Mouse (Mus musculus) midbrain, embryonic 13.5 days (tissue): Measurements from ENCODE around the gene Trio. TPM values are rescaled to one million over a fixed set of nuclear protein-coding genes. Genes with fewer than 3 reads are reported as not detected.
A peak's percentile ranks its signal among the peaks of the same experiment; 100 is the strongest.
"Not testable (repeated sequence)": the region's sequence is repeated elsewhere in the genome, so short reads cannot be mapped to it uniquely, and the experiment has no call there.

Experiments
- ATAC-seq: fragments of 200-750 bp; cut with Nextera tagmentation; 2 replicates; pipeline ENCODE4 v1.8.0; 2017; ENCODE audit warnings: mild to moderate bottlenecking, moderate TSS enrichment, moderate library complexity
- H3K27ac ChIP-seq: fragments of 300-500 bp; sonication (generic); 2 replicates; pipeline ENCODE4 v1.5.1; 2015; ENCODE audit warnings: inconsistent platforms, mild to moderate bottlenecking, moderate library complexity
- H3K27me3 ChIP-seq: fragments of 300-500 bp; sonication (generic); 2 replicates; pipeline ENCODE4 v1.6.1; 2015; ENCODE audit warnings: mild to moderate bottlenecking, inconsistent platforms
- H3K36me3 ChIP-seq: fragments of 300-500 bp; sonication (generic); 2 replicates; pipeline ENCODE4 v1.6.1; 2015; ENCODE audit warnings: mild to moderate bottlenecking, inconsistent platforms
- H3K4me1 ChIP-seq: fragments of 300-500 bp; sonication (generic); replicated peaks from 2 replicates; pipeline ENCODE4 v1.6.1; 2015; ENCODE audit warnings: inconsistent platforms
- H3K4me2 ChIP-seq: fragments of 300-500 bp; sonication (generic); replicated peaks from 2 replicates; pipeline ENCODE4 v1.6.1; 2015; ENCODE audit warnings: moderate library complexity, mild to moderate bottlenecking, inconsistent platforms
- H3K4me3 ChIP-seq: fragments of 300-500 bp; sonication (generic); replicated peaks from 2 replicates; pipeline ENCODE4 v1.5.1; 2015; ENCODE audit warnings: mild to moderate bottlenecking, inconsistent platforms
- H3K9ac ChIP-seq: fragments of 300-500 bp; sonication (generic); replicated peaks from 2 replicates; pipeline ENCODE4 v1.6.1; 2015; ENCODE audit warnings: mild to moderate bottlenecking, inconsistent platforms
- H3K9me3 ChIP-seq: fragments of 300-500 bp; sonication (generic); 2 replicates; pipeline ENCODE4 v1.6.1; 2016; ENCODE audit warnings: mild to moderate bottlenecking, inconsistent platforms
- WGBS: fragments of 180-500 bp; shearing (Covaris S2); methylation state at CpG from one replicate; pipeline ENCODE4 v1.1.7; 2015; 5-methylcytosine and 5-hydroxymethylcytosine counted together
- polyA plus RNA-seq: library from polyadenylated mRNA; unstranded; fragments of >200 nt; fragmentation: Nextera tagmentation; extraction: Ambion mirVana; gene quantifications from 2 replicates; pipeline ENCODE4 v1.2.1, GENCODE M21; 2015

Trio gene
- polyA plus RNA-seq, 1 experiment from 2014 or later: 37.9 TPM

- Histone ChIP-seq H3K4me2 (no peak overlapping the region), H3K27me3 (no peaks in the 10 kb centered on the region), H3K4me3 (no peak overlapping the region), H3K9ac (no peak overlapping the region), H3K4me1 (no peaks in the 10 kb centered on the region), H3K36me3 (peaks cover 89% of the 10 kb centered on the region), H3K9me3 (no peaks in the 10 kb centered on the region), H3K27ac (no peak overlapping the region)
- ATAC-seq: peak; percentile 18; the same call in 1 of the 2 replicates
- WGBS: 83% methylated on average over 6 of the region's 6 CpGs
These were observed 174.3 kb downstream of the Trio start for GRCm38 (mm10) chr15:27851312-27851711.

GRCm38 (mm10) chr15:27850904-27851303 lies 174.7 kb downstream of the Trio start:
- Histone ChIP-seq H3K4me1 (no peaks in the 10 kb centered on the region), H3K27ac (no peak overlapping the region), H3K4me2 (no peak overlapping the region), H3K27me3 (no peaks in the 10 kb centered on the region), H3K36me3 (peaks cover 89% of the 10 kb centered on the region), H3K4me3 (no peak overlapping the region), H3K9me3 (no peaks in the 10 kb centered on the region), H3K9ac (no peak overlapping the region)
- ATAC-seq: peak; percentile 28; the same call in 1 of the 2 replicates
- 88% methylated on average over 14 of the region's 14 CpGs for WGBS

GRCm38 (mm10) chr15:27849910-27850309 lies 175.7 kb downstream of the Trio start:
- H3K36me3 ChIP-seq: peaks cover 91% of the 10 kb centered on the region

GRCm38 (mm10) chr15:27841696-27842095 lies 184.0 kb downstream of the Trio start:
- Histone ChIP-seq H3K36me3 (peaks cover 91% of the 10 kb centered on the region), H3K4me3 (no peak overlapping the region), H3K27ac (no peak overlapping the region), H3K4me1 (no peaks in the 10 kb centered on the region; the same call in 1 of the 2 replicates), H3K4me2 (no peak overlapping the region), H3K9me3 (no peaks in the 10 kb centered on the region), H3K27me3 (no peaks in the 10 kb centered on the region), H3K9ac (no peak overlapping the region)
- 94% methylated on average over 15 of the region's 15 CpGs for WGBS
- ATAC-seq: no peak

More at GRCm38 (mm10) chr15:27849910-27850309, 175.7 kb downstream of the Trio start:
- ATAC-seq: no peak
- Histone ChIP-seq H3K27me3 (no peaks in the 10 kb centered on the region), H3K9ac (no peak overlapping the region), H3K9me3 (no peaks in the 10 kb centered on the region), H3K4me2 (no peak overlapping the region), H3K4me1 (no peaks in the 10 kb centered on the region), H3K4me3 (no peak overlapping the region), H3K27ac (no peak overlapping the region)
- WGBS: 96% methylated on average over 4 of the region's 4 CpGs

- no peak overlapping the region for H3K4me2 ChIP-seq
- H3K9ac ChIP-seq: no peak overlapping the region
- peak; percentile 49; the same call in 1 of the 2 replicates for ATAC-seq
- H3K27ac ChIP-seq: no peak overlapping the region; the same call in 1 of the 2 replicates
- H3K4me1 ChIP-seq: no peaks in the 10 kb centered on the region; the same call in 1 of the 2 replicates
- H3K9me3 ChIP-seq: no peaks in the 10 kb centered on the region
- 85% methylated on average over 8 of the region's 8 CpGs for WGBS
- no peak overlapping the region for H3K4me3 ChIP-seq
- H3K36me3 ChIP-seq: peaks cover 86% of the 10 kb centered on the region
- H3K27me3 ChIP-seq: no peaks in the 10 kb centered on the region
These were observed 185.1 kb downstream of the Trio start for GRCm38 (mm10) chr15:27840579-27840978.

- Histone ChIP-seq H3K27me3 (no peaks in the 10 kb centered on the region), H3K9ac (no peak overlapping the region), H3K36me3 (peaks cover 83% of the 10 kb centered on the region), H3K4me1 (no peaks in the 10 kb centered on the region; the same call in 1 of the 2 replicates), H3K4me2 (no peak overlapping the region), H3K4me3 (no peak overlapping the region), H3K9me3 (no peaks in the 10 kb centered on the region), H3K27ac (no peak overlapping the region)
- WGBS: 84% methylated on average over 6 of the region's 6 CpGs
- ATAC-seq: no peak
These were observed 185.5 kb downstream of the Trio start for GRCm38 (mm10) chr15:27840125-27840524.

GRCm38 (mm10) chr15:27831646-27832045 lies 194.0 kb downstream of the Trio start:
- no peak overlapping the region for H3K9ac ChIP-seq
- WGBS: 89% methylated on average over 6 of the region's 6 CpGs

GRCm38 (mm10) chr15:27827871-27828270 lies 197.8 kb downstream of the Trio start:
- peaks cover 93% of the 10 kb centered on the region for H3K36me3 ChIP-seq
- H3K4me2 ChIP-seq, H3K27ac ChIP-seq, H3K4me1 ChIP-seq, H3K9me3 ChIP-seq, H3K4me3 ChIP-seq, H3K27me3 ChIP-seq, H3K9ac ChIP-seq, ATAC-seq: not testable (repeated sequence)
- 90% methylated on average over 3 of the region's 3 CpGs for WGBS

More at GRCm38 (mm10) chr15:27831646-27832045, 194.0 kb downstream of the Trio start:
- Histone ChIP-seq H3K4me3 (no peak overlapping the region), H3K9me3 (no peaks in the 10 kb centered on the region), H3K27me3 (no peaks in the 10 kb centered on the region), H3K4me2 (no peak overlapping the region), H3K27ac (no peak overlapping the region), H3K4me1 (no peaks in the 10 kb centered on the region), H3K36me3 (peaks cover 78% of the 10 kb centered on the region)
- ATAC-seq: no peak

GRCm38 (mm10) chr15:27826886-27827285 lies 198.8 kb downstream of the Trio start:
- no peak for ATAC-seq
- Histone ChIP-seq H3K27ac (no peak overlapping the region), H3K27me3 (no peaks in the 10 kb centered on the region), H3K9me3 (no peaks in the 10 kb centered on the region), H3K4me2 (no peak overlapping the region), H3K4me3 (no peak overlapping the region), H3K4me1 (no peaks in the 10 kb centered on the region), H3K9ac (no peak overlapping the region), H3K36me3 (peaks cover 88% of the 10 kb centered on the region)
- 93% methylated on average over 4 of the region's 4 CpGs for WGBS

GRCm38 (mm10) chr15:27826048-27826637 lies 199.5 kb downstream of the Trio start:
- WGBS: 95% methylated on average over 4 of the region's 4 CpGs
- H3K9me3 ChIP-seq: no peaks in the 10 kb centered on the region
- peaks cover 88% of the 10 kb centered on the region for H3K36me3 ChIP-seq
- H3K27me3 ChIP-seq: no peaks in the 10 kb centered on the region
- H3K4me2 ChIP-seq: no peak overlapping the region
- no peak overlapping the region for H3K4me3 ChIP-seq
- no peak overlapping the region for H3K9ac ChIP-seq
- H3K27ac ChIP-seq: no peak overlapping the region
- no peak for ATAC-seq
- H3K4me1 ChIP-seq: no peaks in the 10 kb centered on the region

GRCm38 (mm10) chr15:27825390-27825789 lies 200.3 kb downstream of the Trio start:
- Histone ChIP-seq H3K9me3 (no peaks in the 10 kb centered on the region), H3K4me3 (no peak overlapping the region), H3K27ac (no peak overlapping the region), H3K4me1 (no peaks in the 10 kb centered on the region), H3K9ac (no peak overlapping the region), H3K27me3 (no peaks in the 10 kb centered on the region), H3K36me3 (peaks cover 86% of the 10 kb centered on the region), H3K4me2 (no peak overlapping the region)
- ATAC-seq: no peak
- 92% methylated on average over 12 of the region's 12 CpGs for WGBS

- H3K4me3 ChIP-seq: no peak overlapping the region
- 93% methylated on average over 4 of the region's 4 CpGs for WGBS
- no peak overlapping the region for H3K9ac ChIP-seq
- no peaks in the 10 kb centered on the region for H3K9me3 ChIP-seq
- H3K36me3 ChIP-seq: peaks cover 89% of the 10 kb centered on the region
- H3K27me3 ChIP-seq: no peaks in the 10 kb centered on the region
- no peak for ATAC-seq
- no peak overlapping the region for H3K27ac ChIP-seq
- no peaks in the 10 kb centered on the region for H3K4me1 ChIP-seq
- no peak overlapping the region for H3K4me2 ChIP-seq
These were observed 202.1 kb downstream of the Trio start for GRCm38 (mm10) chr15:27823581-27823980.

- no peak overlapping the region for H3K9ac ChIP-seq
- no peak for ATAC-seq
- H3K4me3 ChIP-seq: no peak overlapping the region
- no peaks in the 10 kb centered on the region for H3K4me1 ChIP-seq
- peaks cover 91% of the 10 kb centered on the region for H3K36me3 ChIP-seq
- whole genome bisulfite sequencing: 95% methylated on average over 4 of the region's 4 CpGs
- peaks cover 6% of the 10 kb centered on the region; the same call in 1 of the 2 replicates for H3K27me3 ChIP-seq
- H3K27ac ChIP-seq: no peak overlapping the region
- H3K9me3 ChIP-seq: no peaks in the 10 kb centered on the region
- no peak overlapping the region for H3K4me2 ChIP-seq
These were observed 203.2 kb downstream of the Trio start for GRCm38 (mm10) chr15:27822461-27822860.
